Mouse (Mus musculus) stomach, postnatal 0 days (tissue): ENCODE measurements around the gene Tob2. TPM values are rescaled to one million over a fixed set of nuclear protein-coding genes. Genes with fewer than 3 reads are reported as not detected.

Experiments
- ATAC-seq: fragments of 200-750 bp; cut with Nextera tagmentation; 2 replicates; pipeline ENCODE4 v1.8.0; 2017; ENCODE audit not compliant: low FRiP score, low TSS enrichment
- DNase-seq: peaks from one replicate; pipeline ENCODE4 v3.0.0-alpha.2; 2016; ENCODE audit warnings: low spot score
- H3K27ac ChIP-seq: fragments of 300-500 bp; sonication (generic); replicated peaks from 2 replicates; pipeline ENCODE4 v1.5.1; 2014; ENCODE audit warnings: mild to moderate bottlenecking, control low read depth
- H3K27me3 ChIP-seq: fragments of 300-500 bp; sonication (generic); 2 replicates; pipeline ENCODE4 v1.6.1; 2014; ENCODE audit warnings: low read length; ENCODE audit not compliant: control insufficient read depth, insufficient read depth
- H3K36me3 ChIP-seq: fragments of 300-500 bp; sonication (generic); 2 replicates; pipeline ENCODE4 v1.6.1; 2014; ENCODE audit warnings: low read length, mixed read lengths; ENCODE audit not compliant: control insufficient read depth, insufficient read depth
- H3K4me1 ChIP-seq: fragments of 300-500 bp; sonication (generic); replicated peaks from 2 replicates; pipeline ENCODE4 v1.6.1; 2014; ENCODE audit warnings: antibody characterized with exemption; ENCODE audit not compliant: control insufficient read depth, insufficient read depth
- H3K4me2 ChIP-seq: fragments of 300-500 bp; sonication (generic); replicated peaks from 2 replicates; pipeline ENCODE4 v1.6.1; 2014; ENCODE audit warnings: low read depth, mild to moderate bottlenecking, control low read depth, moderate library complexity
- H3K4me3 ChIP-seq: fragments of 300-500 bp; sonication (generic); 2 replicates; pipeline ENCODE4 v1.5.1; 2014; ENCODE audit warnings: low read depth, low read length, control low read depth
- H3K9ac ChIP-seq: fragments of 300-500 bp; sonication (generic); 2 replicates; pipeline ENCODE4 v1.6.1; 2014; ENCODE audit warnings: mild to moderate bottlenecking, low read length, control low read depth, mixed read lengths
- H3K9me3 ChIP-seq: fragments of 300-500 bp; sonication (generic); 2 replicates; pipeline ENCODE4 v1.6.1; 2016; ENCODE audit warnings: low read length; ENCODE audit not compliant: control insufficient read depth
- CTCF ChIP-seq: IDR thresholded peaks from 2 replicates; pipeline ENCODE4 v1.5.1; 2016; ENCODE audit warnings: antibody characterized with exemption, low read depth, mild to moderate bottlenecking, moderate library complexity
- EP300 ChIP-seq: optimal IDR thresholded peaks from 2 replicates; pipeline ENCODE3; 2016; ENCODE audit warnings: antibody characterized with exemption
- WGBS: fragments of 180-500 bp; shearing (Covaris S2); extraction: QIAGEN DNeasy Blood & Tissue Kit; methylation state at CpG from one replicate; pipeline ENCODE4 v1.1.7; 2014; 5-methylcytosine and 5-hydroxymethylcytosine counted together
- polyA plus RNA-seq: library from polyadenylated mRNA; unstranded; fragments of >200 nt; fragmentation: Nextera tagmentation; extraction: Ambion mirVana; gene quantifications from 2 replicates; pipeline ENCODE4 v1.2.1, GENCODE M21; 2015

The Tob2 gene
- polyA plus RNA-seq, 1 experiment from 2014 or later = 20.5 TPM

DNA sequence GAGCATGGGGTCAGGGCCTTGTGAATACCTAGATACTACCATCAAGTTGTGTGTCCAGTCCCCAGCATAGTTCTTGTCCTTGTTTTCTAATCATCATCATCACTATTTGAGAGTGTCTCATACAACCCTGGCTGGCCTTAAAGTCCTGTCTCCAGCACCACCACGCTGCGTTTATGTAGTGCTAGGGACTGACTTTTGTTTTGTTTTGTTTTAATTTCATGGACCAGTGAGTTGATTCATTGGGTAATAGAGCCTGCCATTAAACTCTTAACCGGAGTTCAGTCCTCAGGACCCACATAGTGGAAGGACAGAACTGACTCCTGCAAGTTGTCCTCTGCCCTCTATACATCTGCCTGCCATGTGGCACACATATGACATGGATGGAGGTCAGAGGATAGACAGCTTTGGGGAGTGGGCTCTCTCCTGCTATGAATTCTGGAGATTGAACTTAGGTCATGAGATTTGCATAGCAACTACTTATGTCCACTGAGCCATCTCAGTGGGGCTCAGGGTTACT lies 26.9 kb upstream of the Tob2 start:
- ATAC-seq = no peak
- WGBS = 86% methylated on average over 3 of the region's 3 CpGs
- no peak for DNase-seq
- H3K27ac ChIP-seq = no peak overlapping the region
- H3K4me3 ChIP-seq = no peak overlapping the region
- no peaks in the 10 kb centered on the region for H3K4me1 ChIP-seq
- peaks cover 5% of the 10 kb centered on the region; the same call in 1 of the 2 replicates for H3K36me3 ChIP-seq
- no peaks in the 10 kb centered on the region for H3K27me3 ChIP-seq
- TF ChIP-seq EP300 (no peak), CTCF (no peak)
- H3K9ac ChIP-seq = no peak overlapping the region
- H3K4me2 ChIP-seq = no peak overlapping the region
- no peaks in the 10 kb centered on the region for H3K9me3 ChIP-seq

DNA sequence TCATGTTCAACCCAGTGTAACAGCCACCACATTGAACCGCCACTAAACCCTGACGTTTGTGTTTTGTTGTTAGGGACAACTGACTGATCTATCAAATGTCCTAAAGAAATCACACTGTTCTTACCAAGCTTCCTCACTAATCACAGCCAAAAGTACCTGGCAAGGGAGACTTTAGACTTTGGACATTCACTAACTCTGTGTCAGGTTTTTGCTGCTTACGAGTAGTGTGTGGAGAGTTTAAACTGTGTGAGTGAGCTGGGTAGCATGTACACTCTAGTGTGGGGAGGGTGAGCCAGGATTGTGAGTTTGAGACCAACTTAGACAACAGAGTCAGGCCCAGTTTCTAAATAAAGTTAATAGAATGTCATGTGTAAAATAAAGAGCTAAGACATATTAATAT lies 23.8 kb upstream of the Tob2 start:
- ATAC-seq (no peak), DNase-seq (no peak)
- Histone ChIP-seq H3K4me2 (no peak overlapping the region), H3K9me3 (no peaks in the 10 kb centered on the region), H3K9ac (no peak overlapping the region), H3K4me3 (no peak overlapping the region), H3K27ac (no peak overlapping the region), H3K36me3 (no peaks in the 10 kb centered on the region), H3K4me1 (no peaks in the 10 kb centered on the region), H3K27me3 (no peaks in the 10 kb centered on the region)
- WGBS = 85% methylated on average over 3 of the region's 3 CpGs
- no peak for TF ChIP-seq EP300
- no peak for TF ChIP-seq CTCF

DNA sequence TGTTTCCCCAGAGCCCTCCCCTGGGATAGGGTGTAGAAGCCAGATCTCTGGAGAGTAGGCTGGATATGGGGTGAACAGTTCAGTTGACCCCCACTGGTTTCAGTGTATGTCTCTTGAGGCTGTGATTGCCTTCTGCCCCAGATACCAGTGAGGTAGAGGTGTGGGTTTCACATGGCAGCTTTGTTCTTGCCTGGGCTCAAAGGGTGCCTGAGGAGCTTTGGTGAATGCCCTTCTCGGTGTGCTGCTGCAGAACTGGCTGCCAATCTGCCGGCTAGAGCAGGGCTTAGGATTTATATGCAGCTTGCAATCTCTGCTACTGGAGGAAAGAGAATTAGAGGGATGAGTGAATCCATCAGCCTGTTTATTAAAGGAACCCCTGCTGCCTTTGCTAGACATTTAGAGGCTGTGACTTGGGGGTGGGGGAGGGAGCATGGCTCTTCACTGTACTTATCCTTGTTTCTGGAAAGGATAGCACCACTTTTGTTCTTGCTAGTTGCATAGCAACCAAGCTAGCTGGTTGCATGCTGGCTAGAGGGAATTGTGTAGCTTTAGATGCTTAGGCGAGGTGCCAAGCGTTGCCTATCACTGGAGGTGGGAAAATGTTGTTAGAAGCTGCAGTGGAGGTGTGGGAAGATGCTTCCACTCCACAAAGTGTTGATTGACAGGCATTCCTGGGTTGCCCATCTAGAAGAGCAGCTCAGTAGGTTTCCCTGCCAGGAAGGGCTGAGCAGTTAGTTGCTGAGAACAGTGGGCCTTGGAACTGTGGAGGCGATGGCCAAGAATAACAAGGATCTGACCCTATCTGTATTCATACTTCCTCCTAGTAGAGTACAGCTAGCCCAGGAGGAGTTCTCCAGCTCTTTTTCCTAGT lies 21.2 kb upstream of the Tob2 start:
- Histone ChIP-seq H3K4me3 (no peak overlapping the region), H3K9me3 (no peaks in the 10 kb centered on the region), H3K36me3 (no peaks in the 10 kb centered on the region), H3K4me1 (no peaks in the 10 kb centered on the region), H3K27ac (no peak overlapping the region), H3K9ac (no peak overlapping the region), H3K27me3 (no peaks in the 10 kb centered on the region), H3K4me2 (no peak overlapping the region)
- DNase-seq (no peak), ATAC-seq (no peak)
- WGBS = 66% methylated on average over 5 of the region's 5 CpGs
- no peak for TF ChIP-seq EP300
- no peak for TF ChIP-seq CTCF

DNA sequence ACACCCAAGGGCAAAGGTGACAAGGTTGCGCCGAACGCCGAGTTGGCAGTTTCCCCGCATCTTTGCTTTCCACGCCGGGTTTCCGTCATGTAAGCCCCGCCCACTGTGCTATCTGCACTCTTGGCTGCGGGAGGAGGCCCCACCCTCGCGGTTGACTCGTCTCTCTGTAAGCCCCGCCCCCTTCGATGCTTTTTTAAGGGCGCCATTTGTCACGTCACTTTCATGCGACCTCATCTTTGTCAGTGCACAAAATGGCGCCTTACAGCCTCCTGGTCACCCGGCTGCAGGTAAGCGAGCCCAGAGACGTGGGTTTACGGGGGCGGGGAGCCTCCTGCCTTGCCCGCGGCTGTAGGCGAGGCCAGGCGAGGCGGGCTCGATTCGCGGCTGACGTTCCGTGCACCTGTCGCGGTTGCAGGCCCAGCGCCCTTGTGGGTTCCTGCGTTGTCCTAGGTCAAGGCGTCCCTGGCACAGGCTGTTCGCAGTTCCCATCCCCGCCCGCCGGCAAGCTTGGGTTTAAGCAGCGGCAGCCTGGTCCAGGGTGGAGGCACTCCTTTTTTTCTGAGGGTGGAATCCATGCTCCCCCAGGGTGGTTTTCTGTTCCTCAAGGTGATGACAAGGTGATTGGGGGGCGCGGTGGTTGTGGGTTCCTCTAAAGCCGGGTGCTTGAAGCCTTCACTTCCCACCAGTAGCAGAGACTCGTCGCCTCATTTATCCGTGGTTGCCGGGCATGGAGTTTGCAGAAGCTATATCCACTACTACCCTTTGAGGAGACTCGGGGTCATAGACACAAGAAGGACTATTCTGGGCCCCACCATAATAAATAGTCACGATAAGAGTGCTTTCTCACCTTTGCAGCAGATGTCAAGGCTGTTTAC lies 13.9 kb upstream of the Tob2 start, which contains the start of gene Aco2:
Gene Aco2, plus strand, starts transcription at position 48 of the 875 bp plus-strand sequence.
- Histone ChIP-seq H3K4me1 (peaks cover 2% of the 10 kb centered on the region; the same call in 1 of the 2 replicates), H3K27ac (peak within 1 kb of the TSS; percentile 92), H3K27me3 (no peaks in the 10 kb centered on the region), H3K4me2 (peak within 1 kb of the TSS; percentile 88), H3K36me3 (peaks cover 12% of the 10 kb centered on the region), H3K9ac (peak within 1 kb of the TSS; percentile 91), H3K4me3 (peak within 1 kb of the TSS; percentile 98), H3K9me3 (no peaks in the 10 kb centered on the region)
- DNase-seq (peak; percentile 99), ATAC-seq (peak; percentile 91)
- TF ChIP-seq EP300 (no peak), CTCF (no peak)
- under 1% methylated on average over 53 of the region's 53 CpGs for WGBS

DNA sequence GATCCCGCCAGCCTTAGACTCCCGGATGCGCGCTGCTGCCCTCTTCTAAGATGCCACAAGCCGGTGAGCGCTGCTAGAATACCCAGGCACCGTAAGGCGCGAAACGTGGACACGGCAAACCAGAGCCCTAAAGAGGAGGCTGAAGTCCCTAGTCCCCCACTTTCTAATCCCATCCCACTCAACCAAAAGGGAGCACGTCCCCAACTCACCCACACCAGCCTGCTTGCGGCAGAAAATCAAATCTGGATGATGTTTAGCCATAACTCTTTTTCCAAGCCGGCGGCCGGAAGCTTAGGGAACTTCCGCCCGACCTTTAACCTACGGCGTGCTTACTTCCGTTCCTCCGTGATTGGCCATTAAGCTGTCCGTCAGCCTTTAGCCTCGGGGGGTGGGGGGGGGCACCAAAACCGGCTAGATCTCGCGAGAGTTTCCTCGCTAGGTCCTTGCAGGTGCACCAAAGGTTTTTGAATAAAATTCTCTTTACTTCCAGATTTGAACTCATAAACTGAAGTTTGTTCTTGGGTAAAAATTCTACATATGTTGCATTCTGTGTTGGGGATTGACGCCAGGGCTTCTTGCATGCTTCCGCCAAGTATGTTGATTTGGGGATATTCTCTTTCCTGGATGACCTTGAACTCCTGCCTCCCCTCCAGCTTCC lies 13.1 kb upstream of the Tob2 start, which contains the start of gene Phf5a:
Gene Phf5a, minus strand, starts transcription at position 308 of the 658 bp plus-strand sequence.
- H3K4me3 ChIP-seq = peak within 1 kb of the TSS; percentile 98
- peak within 1 kb of the TSS; percentile 91 for H3K9ac ChIP-seq
- H3K36me3 ChIP-seq = peaks cover 16% of the 10 kb centered on the region
- DNase-seq (peak; percentile 95), ATAC-seq (peak; percentile 93)
- peak within 1 kb of the TSS; percentile 88 for H3K4me2 ChIP-seq
- no peaks in the 10 kb centered on the region for H3K9me3 ChIP-seq
- H3K27me3 ChIP-seq = no peaks in the 10 kb centered on the region
- TF ChIP-seq CTCF (no peak), EP300 (peak; percentile 100)
- 0% methylated on average over 30 of the region's 30 CpGs for WGBS
- H3K27ac ChIP-seq = peak within 1 kb of the TSS; percentile 92
- H3K4me1 ChIP-seq = peaks cover 2% of the 10 kb centered on the region; the same call in 1 of the 2 replicates
